Mouse (Mus musculus) limb, embryonic 15.5 days (tissue): ENCODE measurements around the gene Zbtb8b. TPM values are rescaled to one million over a fixed set of nuclear protein-coding genes. Genes with fewer than 3 reads are reported as not detected.
"Not testable (repeated sequence)": the region's sequence is repeated elsewhere in the genome, so short reads cannot be mapped to it uniquely, and the experiment has no call there.

Source experiments
- ATAC-seq: fragments of 200-750 bp; cut with Nextera tagmentation; 2 replicates; pipeline ENCODE4 v1.8.0; 2017; ENCODE audit warnings: low read depth, moderate TSS enrichment; ENCODE audit not compliant: insufficient number of reproducible peaks, low FRiP score, low TSS enrichment
- H3K27ac ChIP-seq: fragments of 300-500 bp; sonication (generic); 2 replicates; pipeline ENCODE4 v1.5.1; 2015; ENCODE audit warnings: moderate library complexity, mild to moderate bottlenecking, inconsistent platforms
- H3K27me3 ChIP-seq: fragments of 300-500 bp; sonication (generic); 2 replicates; pipeline ENCODE4 v1.6.1; 2015; ENCODE audit warnings: inconsistent platforms
- H3K36me3 ChIP-seq: fragments of 300-500 bp; sonication (generic); 2 replicates; pipeline ENCODE4 v1.6.1; 2015; ENCODE audit warnings: inconsistent platforms
- H3K4me1 ChIP-seq: fragments of 300-500 bp; sonication (generic); 2 replicates; pipeline ENCODE4 v1.6.1; 2015; ENCODE audit warnings: inconsistent platforms
- H3K4me2 ChIP-seq: fragments of 300-500 bp; sonication (generic); 2 replicates; pipeline ENCODE4 v1.6.1; 2015; ENCODE audit warnings: mild to moderate bottlenecking, inconsistent platforms
- H3K4me3 ChIP-seq: fragments of 300-500 bp; sonication (generic); 2 replicates; pipeline ENCODE4 v1.5.1; 2015; ENCODE audit warnings: mild to moderate bottlenecking, inconsistent platforms
- H3K9ac ChIP-seq: fragments of 300-500 bp; sonication (generic); 2 replicates; pipeline ENCODE4 v1.6.1; 2015; ENCODE audit warnings: inconsistent platforms
- H3K9me3 ChIP-seq: fragments of 300-500 bp; sonication (generic); 2 replicates; pipeline ENCODE4 v1.6.1; 2016; ENCODE audit warnings: inconsistent platforms
- WGBS: fragments of 180-500 bp; shearing (Covaris S2); methylation state at CpG from one replicate; pipeline ENCODE4 v1.1.7; 2015; 5-methylcytosine and 5-hydroxymethylcytosine counted together
- polyA plus RNA-seq: library from polyadenylated mRNA; unstranded; fragments of >200 nt; fragmentation: Nextera tagmentation; extraction: Ambion mirVana; gene quantifications from 2 replicates; pipeline ENCODE4 v1.2.1, GENCODE M21; 2015

Zbtb8b gene
- polyA plus RNA-seq, 1 experiment from 2014 or later: 1.00 TPM

DNA sequence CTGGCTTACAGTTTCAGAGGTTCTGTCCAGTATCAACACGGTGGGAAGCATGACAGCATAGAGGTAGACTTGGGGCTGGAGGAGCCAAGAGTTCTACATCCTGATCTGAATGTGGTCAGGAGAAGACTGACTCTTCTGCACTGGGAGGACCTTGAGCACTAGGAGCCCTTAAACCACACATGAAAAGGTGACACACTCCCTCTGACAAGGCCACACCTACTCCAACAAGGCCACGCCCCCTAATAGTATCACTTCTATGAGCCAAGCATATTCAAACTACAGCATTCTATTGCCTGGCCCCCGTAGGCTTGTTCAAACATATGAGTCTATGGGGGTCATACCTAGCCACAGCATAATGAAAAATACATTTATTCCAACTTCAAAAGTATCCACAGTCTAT is 30.1 kb downstream of the Zbtb8b start:
- 81% methylated on average over 3 of the region's 3 CpGs for whole genome bisulfite sequencing
- H3K4me2 ChIP-seq, H3K9me3 ChIP-seq, H3K9ac ChIP-seq, H3K36me3 ChIP-seq, H3K27me3 ChIP-seq, H3K4me3 ChIP-seq, H3K27ac ChIP-seq, H3K4me1 ChIP-seq, ATAC-seq: not testable (repeated sequence)

DNA sequence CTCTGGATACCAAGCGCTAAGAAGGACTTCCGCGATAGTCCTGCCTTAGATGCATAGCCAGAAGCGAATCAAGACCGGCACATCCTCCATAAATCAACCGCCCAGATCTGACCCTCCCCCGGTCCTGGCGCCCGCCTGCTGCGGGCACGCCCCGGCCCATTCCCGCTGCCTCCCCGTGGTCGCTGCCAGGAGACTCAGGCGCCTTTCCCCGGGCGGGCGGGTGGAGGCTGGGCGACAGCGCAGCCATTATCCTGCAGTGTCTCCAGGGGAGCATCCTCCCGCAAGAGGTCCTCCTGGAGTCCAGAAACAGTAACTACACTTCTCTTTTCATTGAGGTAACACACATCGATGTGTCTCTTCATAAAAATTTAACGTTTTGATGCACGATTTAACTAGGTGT is 34.2 kb downstream of the Zbtb8b start:
- Histone ChIP-seq H3K9me3 (no peaks in the 10 kb centered on the region), H3K4me1 (peaks cover 8% of the 10 kb centered on the region; the same call in 1 of the 2 replicates), H3K9ac (peak overlapping the region; percentile 24; the same call in 1 of the 2 replicates), H3K36me3 (no peaks in the 10 kb centered on the region), H3K27ac (no peak overlapping the region), H3K4me3 (peak overlapping the region; percentile 40), H3K4me2 (peak overlapping the region; percentile 64), H3K27me3 (0 out of 2 replicates have a peak, but pooled peaks cover 2% of the 10 kb centered on the region)
- ATAC-seq: 0 out of 2 replicates have a peak, but pooled peaks have one; percentile 61
- WGBS: 3% methylated on average over 25 of the region's 25 CpGs

DNA sequence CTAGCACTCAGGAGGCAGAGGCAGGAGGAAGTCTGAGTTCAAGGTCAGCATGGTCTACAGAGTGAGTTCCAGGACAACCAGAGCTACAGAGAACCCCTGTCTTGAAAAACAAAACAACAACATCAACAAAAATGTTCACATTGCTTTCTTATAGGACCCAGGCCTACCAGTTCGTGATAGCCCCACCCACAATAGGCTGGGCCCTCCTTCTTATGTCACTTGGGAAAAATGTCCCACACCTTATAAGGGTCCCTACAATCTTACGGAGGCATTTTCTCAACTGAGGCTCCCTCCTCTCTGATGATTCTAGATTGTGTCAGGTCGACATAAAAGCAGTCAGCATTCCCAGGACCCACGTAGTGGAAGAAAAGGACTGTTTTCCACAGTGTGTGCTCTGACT is 40.8 kb downstream of the Zbtb8b start:
- Histone ChIP-seq H3K4me2 (no peak overlapping the region), H3K27ac (no peak overlapping the region), H3K4me1 (0 out of 2 replicates have a peak, but pooled peaks cover under 1% of the 10 kb centered on the region), H3K4me3 (no peak overlapping the region), H3K9ac (no peak overlapping the region), H3K27me3 (no peaks in the 10 kb centered on the region), H3K36me3 (no peaks in the 10 kb centered on the region), H3K9me3 (no peaks in the 10 kb centered on the region)
- WGBS: 80% methylated on average over 4 of the region's 4 CpGs
- no peak for ATAC-seq

DNA sequence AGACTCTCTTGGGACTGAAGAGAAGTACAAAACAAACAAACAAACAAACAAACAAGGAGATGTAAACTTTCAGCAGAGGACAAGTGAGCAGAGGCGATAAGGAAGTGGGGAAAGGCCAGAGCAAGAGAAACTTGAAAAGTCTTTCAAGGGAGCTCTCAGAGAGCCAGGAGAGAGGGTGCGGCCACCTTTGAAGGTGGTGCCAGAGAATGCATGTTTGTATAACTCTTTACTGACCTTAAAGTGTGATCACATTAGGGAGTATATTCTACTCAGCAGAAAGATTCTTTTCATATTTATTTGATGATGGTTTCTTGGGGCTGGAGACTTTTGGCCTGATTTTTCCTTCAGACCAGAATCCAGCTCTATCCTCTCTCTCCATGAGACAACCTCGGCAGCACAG is 43.7 kb downstream of the Zbtb8b start:
- 0 out of 2 replicates have a peak, but pooled peaks cover 9% of the 10 kb centered on the region for H3K4me1 ChIP-seq
- no peak overlapping the region for H3K4me2 ChIP-seq
- no peak overlapping the region for H3K27ac ChIP-seq
- no peak overlapping the region for H3K9ac ChIP-seq
- H3K36me3 ChIP-seq: no peaks in the 10 kb centered on the region
- 78% methylated on average over 3 of the region's 3 CpGs for WGBS
- ATAC-seq: no peak
- no peaks in the 10 kb centered on the region for H3K9me3 ChIP-seq
- no peak overlapping the region for H3K4me3 ChIP-seq
- no peaks in the 10 kb centered on the region for H3K27me3 ChIP-seq

DNA sequence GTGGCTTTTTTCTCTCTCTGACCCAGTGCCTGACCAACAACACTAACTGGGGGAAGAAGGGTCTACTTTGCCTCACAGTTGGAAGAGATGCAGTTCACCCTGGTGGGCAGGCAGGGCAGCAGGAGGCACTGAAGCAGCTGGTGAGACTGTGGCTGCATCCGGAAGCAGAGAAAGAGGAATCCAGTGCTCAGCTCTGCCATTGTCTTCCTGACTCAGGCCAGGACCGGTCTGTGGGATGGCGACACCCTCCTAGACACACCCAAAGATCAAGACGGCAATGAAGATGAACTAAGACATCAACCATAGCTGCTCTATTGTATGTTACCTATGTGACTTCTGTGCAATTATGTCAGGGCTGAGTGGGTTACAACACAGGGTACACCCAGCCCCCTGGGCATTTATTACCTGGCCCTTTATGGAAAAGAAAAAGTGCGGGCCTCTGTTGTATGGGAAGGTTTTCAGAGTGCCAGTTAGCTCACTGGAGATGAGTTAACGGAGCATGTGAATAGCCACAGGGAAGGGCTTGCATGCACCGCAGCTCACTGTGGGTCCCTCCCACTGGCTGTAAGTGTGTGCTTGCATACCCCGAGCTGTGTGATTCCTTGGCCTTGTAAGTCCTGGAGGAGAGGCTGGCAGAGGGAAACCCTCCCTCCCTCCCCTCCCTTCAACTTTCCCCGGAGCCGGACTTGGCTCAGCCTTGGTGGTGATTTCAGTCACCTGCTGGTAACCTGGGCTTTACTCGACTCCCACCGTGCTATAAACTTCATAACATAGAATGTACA is 46.4 kb downstream of the Zbtb8b start:
- Histone ChIP-seq H3K27me3 (no peaks in the 10 kb centered on the region), H3K36me3 (no peaks in the 10 kb centered on the region), H3K9me3 (no peaks in the 10 kb centered on the region), H3K9ac (no peak overlapping the region), H3K4me2 (no peak overlapping the region), H3K4me3 (no peak overlapping the region), H3K4me1 (0 out of 2 replicates have a peak, but pooled peaks cover 9% of the 10 kb centered on the region), H3K27ac (no peak overlapping the region)
- no peak for ATAC-seq
- WGBS: 33% methylated on average over 12 of the region's 12 CpGs

DNA sequence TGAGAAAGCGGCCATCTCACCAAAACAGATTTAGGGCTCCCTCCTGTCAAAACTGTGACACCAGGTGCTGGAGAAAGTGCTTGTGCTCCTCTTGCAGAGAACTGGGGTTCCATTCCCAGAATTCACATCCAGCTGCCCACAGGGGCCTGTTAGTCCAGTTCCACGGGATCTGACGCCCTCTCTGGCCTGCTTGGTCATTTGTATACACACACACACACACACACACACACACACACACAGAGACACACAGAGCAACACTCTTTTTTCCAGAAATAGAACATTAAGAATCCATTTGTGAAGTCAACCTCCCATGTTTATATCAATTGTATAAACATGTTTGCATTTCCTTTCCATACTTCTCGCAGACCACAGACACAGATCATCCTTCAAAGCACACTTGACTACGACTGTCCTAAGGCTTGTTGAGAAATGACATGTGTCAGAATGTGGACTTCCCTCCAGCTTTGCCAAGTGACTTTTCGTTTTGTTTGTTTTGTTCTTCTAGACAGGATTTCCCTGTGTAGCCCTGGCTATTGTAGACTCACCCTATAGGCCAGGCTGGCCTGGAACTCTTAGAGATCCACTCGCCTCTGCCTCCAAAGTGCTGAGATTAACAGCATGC is 49.6 kb downstream of the Zbtb8b start:
- Histone ChIP-seq H3K9me3 (no peaks in the 10 kb centered on the region), H3K4me1 (0 out of 2 replicates have a peak, but pooled peaks cover 9% of the 10 kb centered on the region), H3K36me3 (no peaks in the 10 kb centered on the region), H3K9ac (no peak overlapping the region), H3K4me2 (no peak overlapping the region), H3K27ac (no peak overlapping the region), H3K4me3 (no peak overlapping the region), H3K27me3 (no peaks in the 10 kb centered on the region)
- 82% methylated on average over 7 of the region's 7 CpGs for WGBS
- ATAC-seq: no peak

DNA sequence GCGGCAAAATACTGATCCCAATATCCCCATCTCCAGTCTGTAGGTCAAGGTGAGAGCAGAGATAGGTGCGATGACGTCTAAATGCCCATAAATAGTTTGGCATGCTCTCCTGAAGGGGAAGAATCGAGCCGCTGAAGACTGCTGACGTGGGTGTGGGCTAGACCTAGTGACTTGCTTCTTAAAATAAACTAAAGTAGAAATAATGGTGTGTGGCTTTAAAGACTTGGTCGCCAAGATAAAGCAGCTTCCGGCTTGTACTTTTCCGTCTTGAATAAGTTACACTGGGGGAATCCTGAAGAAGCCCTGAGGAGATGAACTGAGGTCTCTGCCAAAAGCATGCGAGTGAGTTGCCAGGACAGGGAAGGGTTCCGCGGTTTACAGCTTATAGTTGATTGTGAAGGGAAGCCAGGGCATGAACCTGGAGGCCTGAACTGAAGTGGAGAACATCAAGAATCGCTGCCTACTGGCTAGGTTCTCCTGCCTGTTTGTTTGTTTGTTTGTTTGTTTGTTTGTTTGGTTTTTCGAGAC is 50.4 kb downstream of the Zbtb8b start:
- Histone ChIP-seq H3K4me3 (no peak overlapping the region), H3K4me1 (0 out of 2 replicates have a peak, but pooled peaks cover 9% of the 10 kb centered on the region), H3K4me2 (no peak overlapping the region), H3K36me3 (no peaks in the 10 kb centered on the region), H3K9me3 (no peaks in the 10 kb centered on the region), H3K27me3 (no peaks in the 10 kb centered on the region), H3K9ac (no peak overlapping the region), H3K27ac (no peak overlapping the region)
- 75% methylated on average over 14 of the region's 14 CpGs for WGBS
- no peak for ATAC-seq

DNA sequence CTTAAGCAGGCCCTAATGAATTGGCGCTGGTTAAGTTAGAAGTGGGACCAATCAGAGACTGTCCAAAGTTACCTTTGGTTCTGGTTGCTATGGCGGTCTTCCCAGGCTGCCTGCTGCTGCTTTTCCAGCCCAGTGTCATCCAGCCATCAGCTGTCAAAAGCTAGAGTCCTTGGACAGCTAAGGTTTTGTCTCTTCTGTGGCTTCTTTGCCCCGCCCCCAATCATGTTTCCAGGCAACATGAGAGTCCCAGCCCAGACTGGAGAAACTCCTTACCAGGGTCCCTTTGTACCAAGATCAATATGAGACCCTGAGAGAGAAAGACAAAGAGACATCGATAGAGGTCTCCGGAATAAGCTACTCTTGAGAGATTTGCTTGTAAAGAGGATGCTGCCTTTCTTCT is 52.2 kb downstream of the Zbtb8b start:
- no peaks in the 10 kb centered on the region for H3K9me3 ChIP-seq
- H3K9ac ChIP-seq: no peak overlapping the region
- H3K4me1 ChIP-seq: no peaks in the 10 kb centered on the region
- no peak overlapping the region for H3K27ac ChIP-seq
- no peaks in the 10 kb centered on the region for H3K27me3 ChIP-seq
- no peak overlapping the region for H3K4me3 ChIP-seq
- H3K4me2 ChIP-seq: no peak overlapping the region
- no peak for ATAC-seq
- 90% methylated on average over 5 of the region's 5 CpGs for whole genome bisulfite sequencing
- H3K36me3 ChIP-seq: no peaks in the 10 kb centered on the region

DNA sequence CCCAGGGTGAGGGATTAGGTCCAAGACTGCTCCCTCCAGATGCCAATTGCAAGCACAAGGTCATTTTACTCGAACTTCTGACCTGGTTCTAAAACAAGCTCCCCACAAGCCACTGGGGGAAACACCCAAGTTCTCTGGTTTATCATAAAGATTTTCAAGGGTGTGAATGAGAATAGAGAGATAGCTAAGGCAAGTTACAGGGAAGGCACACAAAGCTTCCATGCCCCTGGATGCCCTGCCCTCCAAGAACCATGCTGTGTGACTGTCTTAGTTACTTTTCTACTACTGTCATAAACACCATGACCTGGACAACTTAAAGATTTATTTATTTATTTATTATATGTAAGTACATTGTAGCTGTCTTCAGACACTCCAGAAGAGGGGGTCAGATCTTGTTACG is 53.7 kb downstream of the Zbtb8b start:
- no peak overlapping the region for H3K9ac ChIP-seq
- H3K4me3 ChIP-seq: no peak overlapping the region
- 75% methylated on average over 2 of the region's 2 CpGs for WGBS
- H3K4me2 ChIP-seq: no peak overlapping the region
- no peak overlapping the region for H3K27ac ChIP-seq
- no peak for ATAC-seq
- no peaks in the 10 kb centered on the region for H3K27me3 ChIP-seq
- no peaks in the 10 kb centered on the region for H3K36me3 ChIP-seq
- no peaks in the 10 kb centered on the region for H3K4me1 ChIP-seq
- H3K9me3 ChIP-seq: no peaks in the 10 kb centered on the region

DNA sequence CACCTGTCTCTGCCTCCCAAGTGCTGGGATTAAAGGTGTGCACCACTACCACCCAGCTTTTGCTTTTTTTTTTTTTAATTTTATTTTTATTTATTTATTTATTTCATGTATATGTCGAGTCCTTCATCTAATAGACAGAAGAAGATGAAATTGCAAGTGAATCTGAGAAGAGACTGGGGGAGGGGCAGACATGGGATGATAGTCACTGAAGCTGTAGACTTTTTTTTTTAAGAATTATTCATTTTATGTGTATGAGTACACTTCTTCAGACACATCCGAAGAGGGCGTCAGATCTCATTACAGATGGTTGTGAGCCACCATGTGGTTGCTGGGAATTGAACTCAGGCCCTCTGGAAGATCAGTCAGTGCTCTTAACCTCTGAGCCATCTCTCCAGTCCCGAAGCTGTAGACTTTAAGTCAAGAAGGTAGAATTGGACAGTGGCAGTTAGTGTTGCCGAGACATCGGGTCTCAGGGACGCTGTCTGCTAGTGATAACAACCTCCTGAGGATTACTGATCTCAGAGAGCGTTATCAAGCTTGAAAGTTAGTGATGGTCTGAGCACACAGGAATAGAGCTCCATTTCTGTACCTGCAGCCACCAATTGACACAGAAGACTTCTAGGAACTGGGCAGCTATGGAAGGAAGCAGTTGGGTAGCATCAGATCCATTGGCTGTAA is 54.2 kb downstream of the Zbtb8b start:
- no peak overlapping the region for H3K4me3 ChIP-seq
- H3K36me3 ChIP-seq: no peaks in the 10 kb centered on the region
- no peaks in the 10 kb centered on the region for H3K9me3 ChIP-seq
- WGBS: 87% methylated on average over 8 of the region's 8 CpGs
- H3K27me3 ChIP-seq: no peaks in the 10 kb centered on the region
- H3K4me1 ChIP-seq: no peaks in the 10 kb centered on the region
- ATAC-seq: no peak
- H3K4me2 ChIP-seq: no peak overlapping the region
- H3K9ac ChIP-seq: no peak overlapping the region
- no peak overlapping the region for H3K27ac ChIP-seq

DNA sequence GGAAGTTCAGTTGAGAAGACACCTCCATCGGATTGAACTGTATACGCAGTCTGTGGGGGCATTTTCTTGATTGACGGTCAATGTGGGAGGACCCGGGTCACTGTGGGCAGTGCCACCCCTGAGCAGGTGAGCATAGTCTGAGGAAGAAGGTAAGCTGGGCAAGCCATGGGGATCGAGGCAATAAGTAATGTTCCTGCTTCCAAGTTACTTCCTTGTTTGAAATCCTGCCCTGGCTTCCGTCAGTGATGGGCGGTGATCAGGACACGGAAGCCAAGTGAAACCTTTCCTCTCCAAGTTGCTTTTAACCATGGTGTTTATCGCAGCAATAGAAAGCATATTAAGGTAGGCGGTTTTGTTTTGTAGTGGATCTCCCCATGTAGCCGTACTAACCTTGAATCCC is 55.0 kb downstream of the Zbtb8b start:
- 87% methylated on average over 11 of the region's 11 CpGs for WGBS

DNA sequence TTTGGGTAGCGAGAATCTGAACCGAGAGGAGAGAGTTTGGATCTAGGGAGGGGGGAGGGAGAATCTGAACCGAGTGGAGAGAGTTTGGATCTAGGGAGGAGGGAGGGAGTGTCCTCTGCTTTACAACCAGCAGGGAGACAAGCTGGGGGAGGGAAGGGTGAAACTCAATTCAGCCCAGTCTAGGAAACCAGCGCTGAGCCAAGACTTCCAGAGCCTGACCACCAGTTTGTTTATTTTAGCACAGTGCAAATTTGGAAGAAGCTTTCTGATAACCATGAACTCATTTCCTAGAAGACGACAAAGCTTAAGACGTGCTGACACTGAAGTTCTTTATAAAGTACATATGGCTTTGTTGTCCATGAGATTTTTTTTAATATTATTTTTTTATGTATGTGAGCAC is 56.2 kb downstream of the Zbtb8b start:
- Histone ChIP-seq H3K9me3 (no peaks in the 10 kb centered on the region), H3K4me2 (no peak overlapping the region), H3K4me1 (no peaks in the 10 kb centered on the region), H3K4me3 (no peak overlapping the region), H3K9ac (no peak overlapping the region), H3K36me3 (no peaks in the 10 kb centered on the region), H3K27ac (no peak overlapping the region), H3K27me3 (no peaks in the 10 kb centered on the region)
- 29% methylated on average over 6 of the region's 6 CpGs for WGBS
- ATAC-seq: no peak

More for the DNA sequence above, 55.0 kb downstream of the Zbtb8b start:
- no peak overlapping the region for H3K4me3 ChIP-seq
- no peak overlapping the region for H3K4me2 ChIP-seq
- ATAC-seq: no peak
- H3K36me3 ChIP-seq: no peaks in the 10 kb centered on the region
- no peak overlapping the region for H3K9ac ChIP-seq
- no peak overlapping the region for H3K27ac ChIP-seq
- H3K4me1 ChIP-seq: no peaks in the 10 kb centered on the region
- H3K27me3 ChIP-seq: no peaks in the 10 kb centered on the region
- no peaks in the 10 kb centered on the region for H3K9me3 ChIP-seq
